Mouse (Mus musculus): ENCODE measurements around the gene Nsg1.
A peak's percentile ranks its signal among the peaks of the same experiment; 100 is the strongest.

Nsg1 gene

GRCm38 (mm10) chr5:38137163-38137562 lies 22.5 kb downstream of the Nsg1 start:
- peak; percentile 9 for DNase-seq

GRCm38 (mm10) chr5:38136247-38136646 lies 23.5 kb downstream of the Nsg1 start:
- no peak for DNase-seq

GRCm38 (mm10) chr5:38129339-38129738 lies 30.4 kb downstream of the Nsg1 start:
- DNase-seq = no peak

GRCm38 (mm10) chr5:38126519-38127306 lies 33.0 kb downstream of the Nsg1 start:
- no peak for DNase-seq

DNA sequence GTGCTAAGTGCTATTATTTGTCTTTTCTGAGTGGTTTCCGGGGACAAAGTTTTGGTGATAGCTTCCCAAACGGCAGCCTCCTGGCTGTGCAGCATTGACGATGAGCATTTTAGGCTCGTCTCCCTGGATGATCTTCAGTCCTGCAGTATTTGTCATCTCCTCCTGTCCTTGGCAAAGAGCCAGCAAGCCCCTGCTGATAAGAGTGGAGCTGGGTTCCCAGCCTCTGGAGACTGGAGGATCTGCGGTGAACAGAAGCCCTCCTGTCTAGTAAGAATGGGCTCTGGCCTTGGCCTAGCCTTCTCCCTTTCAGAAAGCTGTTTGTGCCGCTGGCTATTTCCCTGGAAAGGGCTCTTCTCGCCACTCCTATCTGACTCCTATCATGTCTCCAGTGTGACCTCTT lies 38.0 kb downstream of the Nsg1 start:
- DNase-seq = no peak

DNA sequence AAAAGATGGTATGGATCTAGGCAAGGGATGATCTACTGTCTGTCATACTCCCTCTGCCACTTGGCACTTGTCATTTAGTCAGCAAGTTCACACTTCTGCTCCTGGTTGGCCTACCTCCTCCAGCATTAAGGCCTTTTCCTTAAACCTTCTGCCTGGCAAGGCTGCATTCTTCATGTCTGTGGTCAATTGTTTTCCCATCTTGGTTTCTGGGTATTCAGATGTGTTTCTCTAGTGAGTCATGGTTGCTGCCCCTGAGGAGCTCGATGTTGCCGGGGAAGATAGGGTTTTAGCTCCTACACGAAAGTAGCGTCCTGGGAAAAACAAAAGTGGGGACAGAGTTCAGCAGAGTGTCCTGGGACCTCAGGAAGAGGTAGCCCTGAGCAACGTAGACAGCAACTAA lies 40.4 kb downstream of the Nsg1 start:
- DNase-seq = no peak

- no peak for DNase-seq
Measured at GRCm38 (mm10) chr5:38117056-38117455, 42.7 kb downstream of the Nsg1 start.

DNA sequence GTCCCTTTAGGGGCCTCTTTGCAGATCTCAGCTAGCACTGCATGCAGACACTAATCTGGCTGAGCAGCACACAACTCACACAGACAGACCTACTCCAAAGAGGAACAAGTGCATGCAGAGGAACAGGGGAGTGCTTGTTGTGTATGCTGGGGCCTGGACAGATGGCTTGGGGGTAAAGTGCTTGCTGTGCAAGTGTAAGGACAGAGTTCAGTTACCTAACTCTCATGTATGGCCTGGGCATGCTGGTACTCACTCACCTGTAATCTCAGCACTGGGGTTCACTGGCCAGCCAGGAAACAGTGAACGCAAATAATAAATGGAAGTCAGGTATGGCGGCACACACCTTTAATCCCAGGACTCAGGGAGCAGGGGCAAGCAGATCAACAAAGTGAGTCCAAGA lies 45.2 kb downstream of the Nsg1 start:
- DNase-seq = no peak

GRCm38 (mm10) chr5:38106807-38107206 lies 52.9 kb downstream of the Nsg1 start:
- DNase-seq = no peak

DNA sequence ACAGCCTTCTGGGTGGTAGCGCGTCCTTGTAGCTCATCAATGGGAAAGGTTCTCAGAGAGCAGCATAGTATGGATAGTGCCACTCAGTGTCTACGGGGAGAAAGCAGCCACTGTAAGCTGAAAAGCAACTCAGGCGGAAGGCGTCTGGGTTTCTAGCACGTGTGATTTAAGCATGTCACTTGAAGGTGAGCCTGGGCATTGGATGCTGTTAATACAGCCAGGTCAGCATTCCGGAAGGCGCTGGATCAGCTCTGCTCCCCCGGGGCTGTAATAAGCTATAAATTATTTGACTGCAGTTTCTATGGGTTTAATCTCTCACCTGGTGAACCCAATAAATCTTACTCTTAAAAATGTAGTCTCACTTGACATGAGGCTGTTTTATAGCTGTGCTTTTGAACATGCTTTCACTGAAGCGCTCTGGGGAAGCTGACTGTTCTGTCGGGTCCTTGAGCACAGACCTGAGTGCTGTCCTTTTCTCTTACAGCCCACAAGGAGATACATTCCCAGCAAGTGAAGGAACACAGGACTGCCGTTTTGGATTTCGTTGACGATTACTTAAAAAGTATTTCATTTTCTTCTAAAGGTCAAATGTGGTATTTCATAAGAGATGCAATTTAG lies 53.5 kb downstream of the Nsg1 start:
- no peak for DNase-seq

GRCm38 (mm10) chr5:38102945-38103344 lies 56.8 kb downstream of the Nsg1 start:
- no peak for DNase-seq

GRCm38 (mm10) chr5:38099139-38099676 lies 60.5 kb downstream of the Nsg1 start:
- no peak for DNase-seq

DNA sequence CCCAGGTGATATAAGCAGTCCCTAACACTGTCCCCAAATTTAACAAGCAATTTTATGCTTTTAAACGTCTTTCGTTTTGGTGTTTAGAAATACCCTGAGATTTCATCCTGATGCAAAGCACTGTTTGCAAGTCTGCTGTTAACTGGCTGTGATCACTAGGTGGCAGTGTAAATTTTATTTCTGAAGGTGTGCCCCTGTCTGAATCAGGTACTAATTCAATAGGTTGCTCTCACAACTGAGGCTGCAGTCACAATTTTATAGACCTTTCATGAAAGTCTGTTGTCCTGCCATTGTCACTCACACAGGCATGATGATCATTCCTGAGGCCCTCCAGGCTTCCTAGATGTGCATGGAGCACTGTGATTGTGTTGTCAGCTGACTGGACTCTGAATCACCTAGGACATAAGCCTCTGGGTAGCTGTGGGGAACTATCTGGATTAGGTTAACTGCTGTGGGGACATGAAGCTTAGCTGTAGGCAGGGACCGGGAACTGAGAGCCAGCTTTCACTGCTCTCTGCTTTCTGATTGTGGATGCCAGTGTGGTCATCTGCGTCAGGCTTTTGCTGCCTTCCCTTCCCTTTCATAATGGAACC lies 62.1 kb downstream of the Nsg1 start:
- no peak for DNase-seq

DNA sequence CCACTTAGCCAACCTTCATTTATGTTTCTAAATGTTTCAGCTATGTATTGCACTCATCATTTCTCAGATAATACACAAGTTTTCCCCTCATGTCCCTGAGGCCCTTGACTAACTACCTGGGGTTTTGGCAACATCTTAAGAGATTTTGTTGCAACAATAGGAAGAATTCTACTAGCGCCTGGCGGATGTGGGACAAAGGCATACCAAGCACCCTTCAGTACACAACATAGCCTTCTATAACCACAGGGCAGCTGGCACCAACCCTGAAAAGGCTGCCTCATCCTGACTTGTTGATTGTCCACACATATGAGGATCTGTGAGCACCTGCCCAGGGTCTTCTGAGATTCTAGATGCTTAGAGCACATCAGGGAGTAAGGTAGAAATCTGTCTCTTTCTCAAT lies 65.4 kb downstream of the Nsg1 start:
- no peak for DNase-seq

DNA sequence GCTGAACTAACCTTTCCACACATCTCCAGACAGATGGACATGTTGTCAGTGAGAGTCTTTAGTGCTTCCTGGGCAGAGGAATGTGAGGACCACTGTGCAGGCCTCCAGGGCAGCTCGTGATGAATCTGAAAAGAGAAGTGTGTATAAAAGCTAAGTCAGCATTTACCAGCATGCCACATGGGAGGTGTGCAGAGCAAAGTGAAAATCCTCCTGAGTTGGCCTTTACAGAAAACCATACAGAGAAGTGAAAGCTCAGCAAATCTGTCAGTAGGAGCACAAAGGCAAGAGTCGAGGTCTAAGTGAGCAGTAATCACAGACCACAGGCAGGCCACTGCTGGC lies 67.8 kb downstream of the Nsg1 start:
- no peak for DNase-seq

GRCm38 (mm10) chr5:38091046-38091965 lies 68.4 kb downstream of the Nsg1 start:
- peak; percentile 70 for DNase-seq

GRCm38 (mm10) chr5:38090581-38090980 lies 69.1 kb downstream of the Nsg1 start:
- no peak for DNase-seq

DNA sequence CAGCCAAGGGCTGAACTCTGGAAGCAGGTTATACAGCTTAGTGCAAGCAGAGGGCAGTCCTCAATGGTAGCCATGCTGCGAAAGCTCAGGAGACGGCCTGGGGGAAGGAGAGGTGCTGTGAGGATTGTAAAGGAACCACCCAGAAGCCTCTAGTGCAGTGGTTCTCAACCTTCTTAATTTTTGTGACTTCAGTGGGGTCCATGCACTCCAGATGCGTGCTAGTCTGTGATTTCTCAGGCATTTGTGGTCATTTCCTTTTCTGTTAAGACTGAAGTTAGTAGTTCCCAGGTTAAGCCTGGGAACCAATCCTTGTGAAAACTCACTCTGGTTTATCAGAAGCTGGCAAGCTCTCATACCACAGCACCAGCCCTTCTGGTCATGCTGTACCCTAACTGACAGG lies 69.6 kb downstream of the Nsg1 start:
- no peak for DNase-seq
